Mouse (Mus musculus): ENCODE data around the gene Commd7.
A peak's percentile ranks its signal among the peaks of the same experiment; 100 is the strongest.

The Commd7 gene

GRCm38 (mm10) chr2:153585981-153586380 is 46.6 kb downstream of the Commd7 start:
- DNase-seq = no peak

- DNase-seq = peak; percentile 32
Observed at GRCm38 (mm10) chr2:153584396-153584795, 48.2 kb downstream of the Commd7 start.

- DNase-seq = no peak
Observed at GRCm38 (mm10) chr2:153583641-153584049, 48.9 kb downstream of the Commd7 start.

- DNase-seq = no peak
Observed at GRCm38 (mm10) chr2:153582876-153583585, 49.5 kb downstream of the Commd7 start.

GRCm38 (mm10) chr2:153581416-153581815 is 51.2 kb downstream of the Commd7 start:
- no peak for DNase-seq

GRCm38 (mm10) chr2:153580458-153580985 is 52.1 kb downstream of the Commd7 start:
- no peak for DNase-seq

- no peak for DNase-seq
Observed at GRCm38 (mm10) chr2:153580042-153580441, 52.5 kb downstream of the Commd7 start.

GRCm38 (mm10) chr2:153577122-153577521 is 55.5 kb downstream of the Commd7 start:
- no peak for DNase-seq

- DNase-seq = no peak
Observed at GRCm38 (mm10) chr2:153576150-153576549, 56.4 kb downstream of the Commd7 start.

- no peak for DNase-seq
Observed at GRCm38 (mm10) chr2:153575554-153575953, 57.0 kb downstream of the Commd7 start.

GRCm38 (mm10) chr2:153573101-153573500 is 59.5 kb downstream of the Commd7 start:
- DNase-seq = no peak

GRCm38 (mm10) chr2:153568541-153568940 is 64.0 kb downstream of the Commd7 start:
- no peak for DNase-seq

- no peak for DNase-seq
Observed at GRCm38 (mm10) chr2:153568013-153568412, 64.6 kb downstream of the Commd7 start.

All from kidney, adult 18-20 months (tissue).